In genomic region chr11:99379568-99379967, GRCm38 (mm10) we compare ENCODE assay signal across 9 mouse cellular contexts. TPM values are rescaled to one million over a fixed set of nuclear protein-coding genes. Genes with fewer than 3 reads are reported as not detected.
A peak's percentile ranks its signal among the peaks of the same experiment; 100 is the strongest.
DNase-seq lines count a peak whose midpoint lies in the region; ATAC-seq and TF ChIP-seq lines count a peak whose summit lies in the region.
"Had no signal": no experiment of that assay in that cellular context is flagged by ENCODE, and none has a peak within 500 bp of the region (broad histone marks: within the 10 kb centered on the region; RNA-seq: fewer than 3 reads in every experiment).

No protein-coding gene starts in this region.

- H3K9ac ChIP-seq in heart, embryonic 11.5 days (ENCODE audit: low read depth, low read length): no peak overlapping the region

- ATAC-seq in heart, embryonic 11.5 days (replicated peaks; ENCODE audit: insufficient number of reproducible peaks, low FRiP score, low TSS enrichment): no peak

- intact Hi-C loops in left cerebral cortex, adult 2 months (cut with DNase I): loop anchor here (1.0 to 5.0 kb wide), 4 partner anchors 84 to 919 kb away; no protein-coding TSS in a partner anchor

- no peak overlapping the region for H3K27ac ChIP-seq in heart, embryonic 11.5 days (ENCODE audit: low read depth, low read length)
- no peak overlapping the region for H3K27ac ChIP-seq in left cerebral cortex, adult 2 months

- no peaks in the 10 kb centered on the region for H3K9me3 ChIP-seq in heart, embryonic 11.5 days (replicated peaks; ENCODE audit: control insufficient read depth, low read length)

- peak; percentile 61 to 87 for DNase-seq in heart, adult 18-20 months
- peak; percentile 53 for DNase-seq in WW6 (ENCODE audit: low read depth, low spot score)
- DNase-seq in cerebellum, postnatal 4 days (ENCODE audit: low spot score in 2 of 2): peak; percentile 38 to 81
- DNase-seq in heart, adult 9 months (ENCODE audit: low spot score in 2 of 2): peak; percentile 18 to 56
- peak; percentile 71 to 80 for DNase-seq in left cerebral cortex, adult 2 months (ENCODE audit: extremely low spot score in 1 of 2, low spot score in 2 of 2)
- DNase-seq in naive thymus-derived CD4-positive, alpha-beta T cell, adult 2 months (ENCODE audit: low read depth): peak; percentile 85
- peak; percentile 49 for DNase-seq in testis, postnatal 14 days (ENCODE audit: low spot score)

- H3K27me3 ChIP-seq in heart, embryonic 11.5 days (ENCODE audit: control insufficient read depth, insufficient read depth, low read length): peaks cover 9% of the 10 kb centered on the region

- H3K4me3 ChIP-seq in heart, embryonic 11.5 days (ENCODE audit: low read depth, low read length): no peak overlapping the region
- H3K4me3 ChIP-seq in left cerebral cortex, adult 2 months: no peak overlapping the region
- H3K4me3 ChIP-seq: myocyte had no signal

- no peaks in the 10 kb centered on the region for H3K4me1 ChIP-seq in heart, embryonic 11.5 days (ENCODE audit: control insufficient read depth, insufficient read depth, low read length)

- H3K36me3 ChIP-seq in heart, embryonic 11.5 days (ENCODE audit: control insufficient read depth, insufficient read depth, low read length): no peaks in the 10 kb centered on the region

- WGBS in heart, embryonic 11.5 days (ENCODE audit: insufficient replicate concordance): 21% methylated on average over 5 of the region's 5 CpGs

- TF ChIP-seq CTCF in left cerebral cortex, adult 2 months (IDR thresholded peaks at IDR 0.05): peak; percentile 98

- H3K4me2 ChIP-seq in heart, embryonic 11.5 days: no peak overlapping the region

RNA-seq across cellular contexts. Expression of gene Krt28, which starts 4.9 kb away (rescaled TPM):
- total RNA-seq in heart, adult 18-20 months (2021): not detected
- polyA plus RNA-seq in heart, embryonic 11.5 days (2014; fragmentation: Nextera tagmentation; extraction: Ambion mirVana): 0.16 TPM in 1 of 2 replicates, not detected in the other
- total RNA-seq in left cerebral cortex, adult 2 months (2021): not detected

RNA-seq across cellular contexts. Expression of gene Krt10, which starts 9.6 kb away (rescaled TPM):
- total RNA-seq in heart, adult 18-20 months (2021): 1 to 10 TPM; 4.1 to 5.1 TPM
- polyA plus RNA-seq in heart, embryonic 11.5 days (2014; fragmentation: Nextera tagmentation; extraction: Ambion mirVana): 12.9 and 14.9 TPM in 2 replicates
- 10 to 100 TPM in 1 of 2 experiments, 1 to 10 TPM in 1; 9.6 to 10.1 TPM for total RNA-seq in left cerebral cortex, adult 2 months (2021)

RNA-seq across cellular contexts. Expression of gene Krt27, which starts 28.7 kb away (rescaled TPM):
- not detected for total RNA-seq in heart, adult 18-20 months (2021)
- polyA plus RNA-seq in heart, embryonic 11.5 days (2014; fragmentation: Nextera tagmentation; extraction: Ambion mirVana): not detected in 2 replicates
- not detected for total RNA-seq in left cerebral cortex, adult 2 months (2021)
- polyA plus RNA-seq: myocyte had no signal

RNA-seq across cellular contexts. Expression of gene Krt26, which starts 41.8 kb away (rescaled TPM):
- not detected for total RNA-seq in heart, adult 18-20 months (2021)
- polyA plus RNA-seq in heart, embryonic 11.5 days (2014; fragmentation: Nextera tagmentation; extraction: Ambion mirVana): not detected in 2 replicates
- not detected for total RNA-seq in left cerebral cortex, adult 2 months (2021)
- polyA plus RNA-seq: myocyte had no signal

RNA-seq across cellular contexts. Expression of gene Krt12, which starts 42.5 kb away (rescaled TPM):
- total RNA-seq in heart, adult 18-20 months (2021): not detected
- not detected in 2 replicates for polyA plus RNA-seq in heart, embryonic 11.5 days (2014; fragmentation: Nextera tagmentation; extraction: Ambion mirVana)
- 10 to 100 TPM in 1 of 2 experiments, 1 to 10 TPM in 1; 8.7 to 11.6 TPM for total RNA-seq in left cerebral cortex, adult 2 months (2021)
- polyA plus RNA-seq: myocyte had no signal
